Mouse (Mus musculus) granulocyte monocyte progenitor cell, adult 5-6 weeks (primary cell): ENCODE results near the gene Timm29. TPM values are rescaled to one million over a fixed set of nuclear protein-coding genes. Genes with fewer than 3 reads are reported as not detected.

Source experiments
- ATAC-seq: replicated peaks from 2 replicates; pipeline ENCODE4 v1.8.0; 2016; ENCODE audit warnings: mild to moderate bottlenecking, moderate TSS enrichment, inconsistent platforms; ENCODE audit not compliant: poor library complexity, severe bottlenecking
- total RNA-seq, 2 experiments: library from RNA; stranded (forward) in 1 of 2; stranded (reverse) in 1 of 2; fragments of 200-712, 200-1000 nt in 1 of 2; fragments of >200 nt in 1 of 2; fragmentation: Nextera tagmentation in 1 of 2; gene quantifications; 2 replicates each; pipeline ENCODE4 v1.2.3; 2014 to 2017

Timm29 gene
- total RNA-seq, 2 experiments from 2014 or later: 37.5 to 51.6 TPM

DNA sequence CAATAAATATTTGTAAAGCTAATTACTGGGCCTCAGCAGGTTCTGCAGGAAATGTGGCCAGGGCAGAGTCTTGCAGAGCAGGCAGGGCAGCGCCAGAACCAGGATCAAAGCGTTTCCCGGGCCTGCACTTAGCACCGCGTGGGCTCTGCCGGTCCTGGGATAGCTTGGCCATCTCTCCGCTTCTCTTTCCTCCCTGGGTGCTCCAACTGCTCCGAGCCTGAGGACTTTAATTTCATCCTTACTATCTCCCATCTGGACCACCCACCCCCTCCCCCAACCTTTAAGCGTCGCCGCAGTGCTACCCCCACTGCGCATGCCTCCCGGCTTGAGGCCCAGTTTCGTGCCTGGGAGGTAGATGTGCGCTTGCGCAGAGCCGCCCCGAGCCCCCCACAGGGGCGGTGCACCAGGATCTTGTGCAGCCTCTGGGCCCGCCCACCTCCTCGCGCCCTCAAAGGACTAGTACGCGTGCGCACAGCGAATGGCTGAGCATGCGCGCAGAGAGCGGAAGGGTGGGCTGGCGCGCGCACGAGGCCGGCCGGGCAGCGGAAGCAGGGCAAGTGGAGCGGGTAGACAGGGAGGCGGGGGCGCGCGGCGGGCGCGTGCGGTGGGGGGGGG lies 23.2 kb downstream of the Timm29 start, which contains the start of gene Smarca4:
Gene Smarca4, plus strand, starts transcription at position 553 of the 615 bp plus-strand sequence.
- ATAC-seq: peak; percentile 87

DNA sequence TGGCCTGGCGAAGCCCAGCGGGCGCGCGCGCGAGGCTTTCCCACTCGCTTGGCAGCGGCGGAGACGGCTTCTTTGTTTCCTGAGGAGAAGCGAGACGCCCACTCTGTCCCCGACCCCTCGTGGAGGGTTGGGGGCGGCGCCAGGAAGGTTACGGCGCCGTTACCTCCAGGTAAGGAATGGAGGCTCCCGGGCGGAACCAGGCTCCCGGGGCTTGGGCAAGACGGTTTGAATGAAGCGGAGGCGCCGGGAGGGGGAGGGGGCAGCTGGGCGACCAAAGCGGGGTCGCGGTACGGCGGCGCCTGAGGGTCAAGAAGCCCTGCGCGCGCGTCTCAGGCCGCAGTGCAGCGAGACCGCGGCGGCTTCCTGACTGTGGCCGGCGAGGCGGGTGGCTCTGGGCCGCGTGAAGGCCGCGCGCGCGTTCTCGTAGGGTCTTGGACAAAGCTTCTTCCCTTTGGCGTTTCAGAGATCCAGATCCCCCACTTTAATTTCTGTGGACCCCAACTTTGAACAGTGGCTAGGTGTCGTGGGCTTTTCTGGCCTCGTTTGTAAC lies 23.8 kb downstream of the Timm29 start:
- ATAC-seq: peak; percentile 70

DNA sequence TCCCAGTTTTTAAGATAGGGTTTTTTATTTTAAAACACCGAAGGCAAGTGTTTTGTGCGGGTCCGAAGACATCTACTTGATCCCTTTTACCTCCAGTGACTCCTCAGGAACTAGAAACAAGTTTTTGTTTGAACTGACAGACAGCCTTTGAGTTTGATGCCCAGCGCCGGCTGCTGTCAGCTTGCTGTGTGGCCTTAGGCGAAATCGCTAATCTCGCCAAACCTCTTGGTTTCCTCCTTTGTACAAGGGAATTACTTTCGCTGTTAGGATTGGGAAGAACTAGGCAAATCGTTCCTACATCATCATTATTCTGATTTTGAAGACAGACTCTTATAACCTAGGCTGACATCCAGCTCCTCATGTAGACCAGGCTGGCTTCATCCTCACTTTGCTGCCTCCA lies 24.5 kb downstream of the Timm29 start:
- ATAC-seq: no peak

DNA sequence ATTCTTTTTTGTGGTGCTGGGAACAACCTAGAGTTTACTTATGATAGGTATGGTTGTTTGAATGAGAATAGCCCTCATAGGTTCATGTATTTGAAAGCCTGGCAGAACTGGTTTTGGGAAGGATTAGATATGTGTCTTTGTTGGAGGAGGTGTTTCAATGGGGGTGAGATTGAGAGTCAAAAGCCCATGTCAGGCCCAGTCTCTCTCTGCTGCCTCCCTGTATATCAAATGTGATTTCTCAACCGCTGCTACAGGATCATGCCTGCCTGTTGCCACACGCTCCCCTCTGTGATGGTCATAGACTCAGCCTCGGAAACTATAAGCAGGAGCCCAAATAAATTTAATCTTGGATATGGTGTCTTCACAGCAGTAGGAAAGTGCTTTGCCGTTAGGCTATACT lies 27.7 kb downstream of the Timm29 start:
- ATAC-seq: no peak

DNA sequence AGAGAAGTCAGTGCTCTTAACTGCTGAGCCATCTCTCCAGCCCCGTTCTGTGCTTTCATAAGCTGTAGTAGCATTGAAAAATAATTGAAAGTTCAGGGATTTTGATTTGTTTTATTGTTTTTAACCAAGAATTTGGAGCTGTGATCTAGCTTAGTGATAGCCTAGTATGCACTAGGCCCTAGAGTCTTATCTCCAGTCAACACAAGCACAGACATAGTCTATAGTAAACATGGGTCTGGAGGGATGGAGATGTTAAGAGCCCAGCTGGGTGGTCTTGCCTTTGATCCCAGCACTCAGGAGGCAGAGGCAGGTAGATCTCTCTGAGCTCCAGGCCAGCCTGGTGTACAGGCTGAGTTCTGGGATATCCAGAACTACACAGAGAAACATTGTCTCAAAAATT lies 30.2 kb downstream of the Timm29 start:
- ATAC-seq: no peak

DNA sequence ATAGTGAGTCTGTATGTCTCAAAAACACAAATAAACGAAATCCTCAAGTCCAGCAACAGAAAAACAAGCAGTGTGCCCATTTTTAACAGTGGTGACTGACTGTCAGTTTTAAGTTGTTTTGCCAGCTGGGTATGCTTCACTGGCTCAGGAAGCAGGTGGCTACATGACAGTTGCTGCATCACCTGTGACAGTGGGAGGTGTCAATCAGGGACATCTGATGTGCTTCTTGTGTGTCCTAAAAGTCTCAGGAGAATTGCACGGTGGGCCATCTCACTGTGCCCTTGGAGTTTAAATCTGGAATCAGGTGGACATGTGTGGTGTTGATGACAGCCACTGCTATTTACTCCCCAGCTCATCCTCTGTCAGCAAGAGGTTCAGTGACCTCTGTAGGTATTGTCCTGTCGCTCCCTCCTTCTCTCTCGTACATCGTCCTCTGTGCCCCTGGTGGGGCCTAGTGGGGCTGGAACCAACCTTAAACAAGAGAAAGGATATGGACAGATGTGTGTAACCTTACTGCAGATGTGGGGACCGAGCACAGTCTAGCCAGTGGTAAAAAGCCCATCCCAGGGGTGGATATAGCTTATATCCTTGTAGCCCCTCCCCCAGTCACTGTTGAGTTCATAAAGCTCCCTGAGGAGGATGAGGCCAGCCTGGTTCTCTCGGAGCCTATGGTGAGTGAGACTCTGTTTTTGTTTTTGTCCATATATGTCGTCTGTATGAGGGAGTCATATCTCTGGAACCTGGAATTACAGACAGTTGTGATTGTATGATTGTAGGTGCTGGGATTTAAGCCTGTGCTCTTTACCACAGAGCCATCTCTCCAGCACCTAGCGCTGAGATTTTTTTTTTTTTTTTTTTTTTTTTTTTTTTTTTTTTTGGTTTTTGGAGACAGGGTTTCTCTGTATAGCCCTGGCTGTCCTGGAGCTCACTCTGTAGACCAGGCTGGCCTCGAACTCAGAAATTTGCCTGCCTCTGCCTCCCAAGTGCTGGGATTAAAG lies 33.1 kb downstream of the Timm29 start:
- ATAC-seq: no peak

DNA sequence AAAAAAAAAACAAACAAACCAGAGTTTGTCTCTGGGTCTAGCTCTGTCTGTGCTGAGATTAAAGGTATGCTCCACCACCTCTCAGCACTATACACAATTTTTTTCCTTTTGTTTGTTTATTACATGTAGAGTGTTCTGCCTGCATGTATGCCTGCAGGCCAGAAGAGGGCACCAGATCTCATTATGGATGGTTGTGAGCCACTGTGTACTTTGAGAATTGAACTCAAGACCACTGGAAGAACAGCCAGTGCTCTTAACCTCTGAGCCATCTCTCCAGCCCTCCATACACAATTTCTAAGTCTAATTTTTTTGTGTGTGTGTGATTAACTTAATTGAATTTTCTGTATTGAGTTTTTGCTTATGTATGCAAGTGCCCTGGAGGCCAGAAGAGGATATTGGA lies 34.0 kb downstream of the Timm29 start:
- ATAC-seq: no peak

DNA sequence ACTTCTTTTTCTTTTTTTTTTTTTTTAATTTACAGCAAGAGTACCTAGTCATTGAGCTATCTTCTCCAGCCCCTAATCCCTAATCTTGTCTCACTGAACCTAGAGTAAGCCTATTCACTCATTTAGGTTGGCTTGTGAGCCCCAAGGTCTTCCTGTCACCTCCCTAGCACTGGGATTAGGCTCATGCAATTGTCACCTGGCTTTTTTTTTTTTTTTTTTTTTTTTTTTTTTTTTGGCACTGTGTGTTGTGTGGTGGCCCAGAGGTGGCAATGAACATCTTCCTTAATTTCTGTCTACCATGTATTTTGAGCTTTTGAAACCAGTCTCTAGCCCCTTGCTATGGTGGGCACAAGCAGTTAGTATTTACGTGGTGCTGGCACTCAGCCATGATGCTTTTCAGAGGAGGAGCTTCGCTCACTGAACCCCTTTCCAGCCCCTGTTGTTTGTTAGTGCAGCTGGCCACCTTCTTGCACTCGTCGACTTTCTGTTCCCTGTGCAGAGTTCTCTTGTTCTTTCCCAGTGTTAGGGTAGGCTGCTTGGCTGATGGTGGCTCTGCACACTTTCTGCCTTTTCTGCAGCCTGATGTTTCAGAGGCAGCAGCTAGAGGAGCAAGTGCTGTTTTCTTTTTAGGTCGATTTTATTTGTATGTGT lies 34.7 kb downstream of the Timm29 start:
- ATAC-seq: no peak

DNA sequence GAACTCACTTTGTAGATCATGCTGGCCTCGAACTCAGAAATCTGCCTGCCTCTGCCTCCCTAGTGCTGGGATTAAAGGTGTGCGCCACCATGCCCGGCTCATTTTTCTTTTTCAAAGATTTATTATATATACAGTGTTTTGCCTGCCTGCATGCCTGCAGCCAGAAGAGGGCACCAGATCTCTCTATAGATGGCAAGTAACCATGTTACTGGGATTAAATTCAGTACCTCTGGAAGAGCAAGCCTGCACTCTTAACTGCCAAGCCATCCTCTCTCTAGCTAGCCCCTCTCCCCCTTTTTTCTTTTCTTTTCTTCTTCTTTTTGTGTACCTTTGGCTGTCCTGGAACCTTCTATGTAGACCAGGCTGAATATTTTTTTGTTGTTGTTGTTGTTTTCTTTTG lies 38.2 kb downstream of the Timm29 start:
- peak; percentile 66; the same call in 1 of the 2 replicates for ATAC-seq

DNA sequence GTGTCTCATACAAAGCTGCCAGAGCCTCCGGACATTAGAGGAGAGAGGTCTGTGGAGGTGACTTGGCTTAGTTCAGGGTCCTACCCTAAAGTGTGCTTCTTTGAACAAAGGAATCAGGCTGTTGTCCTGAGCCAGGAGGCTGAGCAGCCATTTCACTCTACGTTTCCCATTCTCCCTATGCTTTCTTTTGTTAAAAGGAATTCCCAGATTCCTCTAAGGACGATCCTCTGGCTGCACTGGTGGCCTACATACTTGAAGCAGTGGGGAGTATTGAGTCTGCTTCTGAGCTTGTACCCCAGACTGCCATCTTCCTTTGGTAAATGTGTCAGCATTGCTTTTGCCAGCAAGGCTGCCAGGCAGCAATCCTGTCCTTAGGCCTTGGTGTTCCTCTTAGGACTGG lies 40.6 kb downstream of the Timm29 start:
- ATAC-seq: no peak

DNA sequence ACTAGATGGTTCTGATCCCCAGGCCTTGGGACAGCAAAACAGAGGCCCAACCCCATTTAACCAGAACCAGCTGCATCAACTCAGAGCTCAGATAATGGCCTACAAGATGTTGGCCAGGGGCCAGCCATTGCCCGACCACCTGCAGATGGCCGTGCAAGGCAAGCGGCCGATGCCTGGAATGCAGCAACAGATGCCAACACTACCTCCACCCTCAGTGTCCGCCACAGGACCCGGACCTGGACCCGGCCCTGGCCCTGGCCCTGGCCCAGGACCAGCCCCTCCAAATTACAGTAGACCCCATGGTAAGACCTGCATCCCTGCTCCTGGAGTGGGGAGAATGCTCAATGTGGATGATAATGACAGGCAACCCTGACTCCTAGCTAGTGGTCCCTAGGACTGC lies 43.1 kb downstream of the Timm29 start:
- no peak for ATAC-seq

DNA sequence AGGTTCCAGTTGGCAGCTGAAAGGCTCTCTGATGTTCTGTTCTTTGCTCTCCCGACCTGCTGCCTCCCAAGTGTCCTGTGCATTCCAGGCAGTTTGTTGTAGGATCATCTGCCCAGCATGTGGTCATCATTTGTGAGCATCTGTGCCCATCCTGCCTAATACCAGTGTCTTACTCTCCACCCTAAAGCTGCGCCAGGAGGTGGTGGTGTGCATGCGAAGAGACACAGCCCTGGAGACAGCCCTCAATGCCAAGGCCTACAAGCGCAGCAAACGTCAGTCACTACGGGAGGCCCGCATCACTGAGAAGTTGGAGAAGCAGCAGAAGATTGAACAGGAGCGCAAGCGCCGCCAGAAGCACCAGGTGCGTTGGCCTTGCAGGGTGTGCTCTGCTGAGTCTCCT lies 46.5 kb downstream of the Timm29 start:
- no peak for ATAC-seq

Other genes with a start within 250 kb of the Timm29 start
- gene Ilf3, start 224.9 kb upstream of the Timm29 start, total RNA-seq (2014; fragmentation: Nextera tagmentation): 82.0 and 84.2 TPM in 2 replicates
- 73.4 and 104 TPM in 2 replicates for gene Ilf3, start 224.9 kb upstream of the Timm29 start, total RNA-seq (2017)
- gene Qtrt1, start 180.9 kb upstream of the Timm29 start, total RNA-seq (2014; fragmentation: Nextera tagmentation): 40.4 and 45.7 TPM in 2 replicates
- 21.2 and 34.9 TPM in 2 replicates for gene Qtrt1, start 180.9 kb upstream of the Timm29 start, total RNA-seq (2017)
- 76.9 and 91.2 TPM in 2 replicates for gene Dnm2, start 167.8 kb upstream of the Timm29 start, total RNA-seq (2014; fragmentation: Nextera tagmentation)
- 87.7 and 113 TPM in 2 replicates for gene Dnm2, start 167.8 kb upstream of the Timm29 start, total RNA-seq (2017)
- gene Tmed1, start 82.5 kb upstream of the Timm29 start, total RNA-seq (2014; fragmentation: Nextera tagmentation): 8.4 and 13.9 TPM in 2 replicates
- 17.4 and 23.6 TPM in 2 replicates for gene Tmed1, start 82.5 kb upstream of the Timm29 start, total RNA-seq (2017)
- gene AB124611, start 66.5 kb upstream of the Timm29 start, total RNA-seq (2014; fragmentation: Nextera tagmentation): 17.1 and 27.3 TPM in 2 replicates
- 20.5 and 24.1 TPM in 2 replicates for gene AB124611, start 66.5 kb upstream of the Timm29 start, total RNA-seq (2017)
- 65.9 and 81.6 TPM in 2 replicates for gene Carm1, start 45.8 kb upstream of the Timm29 start, total RNA-seq (2014; fragmentation: Nextera tagmentation)
- gene Carm1, start 45.8 kb upstream of the Timm29 start, total RNA-seq (2017): 17.0 and 27.3 TPM in 2 replicates
- 16.2 and 19.9 TPM in 2 replicates for gene Yipf2, start 106 bp downstream of the Timm29 start, total RNA-seq (2014; fragmentation: Nextera tagmentation)
- gene Yipf2, start 106 bp downstream of the Timm29 start, total RNA-seq (2017): 12.2 and 18.2 TPM in 2 replicates
- gene Smarca4, start 23.4 kb downstream of the Timm29 start, total RNA-seq (2014; fragmentation: Nextera tagmentation): 60.6 and 67.8 TPM in 2 replicates
- 58.6 and 60.7 TPM in 2 replicates for gene Smarca4, start 23.4 kb downstream of the Timm29 start, total RNA-seq (2017)
- 8.9 and 9.0 TPM in 2 replicates for gene Ldlr, start 130.8 kb downstream of the Timm29 start, total RNA-seq (2014; fragmentation: Nextera tagmentation)
- 13.1 and 15.5 TPM in 2 replicates for gene Ldlr, start 130.8 kb downstream of the Timm29 start, total RNA-seq (2017)
- 31.4 and 46.5 TPM in 2 replicates for gene Spc24, start 167.6 kb downstream of the Timm29 start, total RNA-seq (2014; fragmentation: Nextera tagmentation)
- gene Spc24, start 167.6 kb downstream of the Timm29 start, total RNA-seq (2017): 117 and 138 TPM in 2 replicates
- gene Kank2, start 206.0 kb downstream of the Timm29 start, total RNA-seq (2014; fragmentation: Nextera tagmentation): 1.5 and 2.1 TPM in 2 replicates
- gene Kank2, start 206.0 kb downstream of the Timm29 start, total RNA-seq (2017): 0.78 and 1.6 TPM in 2 replicates
- 1.5 and 3.0 TPM in 2 replicates for gene Angptl8, start 242.8 kb downstream of the Timm29 start, total RNA-seq (2014; fragmentation: Nextera tagmentation)
- 1.4 TPM in 1 of 2 replicates, not detected in the other for gene Angptl8, start 242.8 kb downstream of the Timm29 start, total RNA-seq (2017)